Mouse (Mus musculus) cerebellum, adult 8-10 months (tissue): ENCODE measurements around the gene Mrps27.
"Not testable (repeated sequence)": the region's sequence is repeated elsewhere in the genome, so short reads cannot be mapped to it uniquely, and the experiment has no call there.

Source experiments
- DNase-seq: peaks from one replicate; pipeline ENCODE4 v3.0.0; 2022

Gene Mrps27

GRCm38 (mm10) chr13:99344599-99345575 lies at the start of gene Mrps27, which contains the start of gene Ptcd2:
Gene Mrps27 (plus strand): TSS chr13:99344786.
Gene Ptcd2 (minus strand): TSS chr13:99344705.
- DNase-seq, result peak; percentile 98

GRCm38 (mm10) chr13:99299921-99300320 lies 44.7 kb upstream of the Mrps27 start:
- no peak for DNase-seq

GRCm38 (mm10) chr13:99303846-99304245 lies 40.7 kb upstream of the Mrps27 start:
- no peak for DNase-seq

GRCm38 (mm10) chr13:99304365-99304764 lies 40.2 kb upstream of the Mrps27 start:
- DNase-seq, result no peak

- DNase-seq, result no peak
Observed at GRCm38 (mm10) chr13:99305186-99305585, 39.4 kb upstream of the Mrps27 start.

- DNase-seq, result no peak
Observed at GRCm38 (mm10) chr13:99306164-99306563, 38.4 kb upstream of the Mrps27 start.

GRCm38 (mm10) chr13:99307930-99308359 lies 36.6 kb upstream of the Mrps27 start:
- no peak for DNase-seq

- no peak for DNase-seq
Observed at GRCm38 (mm10) chr13:99308393-99308792, 36.2 kb upstream of the Mrps27 start.

- DNase-seq, result no peak
Observed at GRCm38 (mm10) chr13:99314098-99314497, 30.5 kb upstream of the Mrps27 start.

GRCm38 (mm10) chr13:99314657-99315181 lies 29.9 kb upstream of the Mrps27 start:
- no peak for DNase-seq

GRCm38 (mm10) chr13:99316366-99316765 lies 28.2 kb upstream of the Mrps27 start:
- DNase-seq, result no peak

- DNase-seq, result peak; percentile 21
Observed at GRCm38 (mm10) chr13:99317058-99317457, 27.5 kb upstream of the Mrps27 start.

- DNase-seq, result no peak
Observed at GRCm38 (mm10) chr13:99320453-99320852, 24.1 kb upstream of the Mrps27 start.

GRCm38 (mm10) chr13:99322915-99323314 lies 21.7 kb upstream of the Mrps27 start:
- DNase-seq, result not testable (repeated sequence)

- DNase-seq, result no peak
Observed at GRCm38 (mm10) chr13:99323632-99324336, 20.8 kb upstream of the Mrps27 start.

- not testable (repeated sequence) for DNase-seq
Observed at GRCm38 (mm10) chr13:99324337-99324685, 20.3 kb upstream of the Mrps27 start.

GRCm38 (mm10) chr13:99331255-99331654 lies 13.3 kb upstream of the Mrps27 start:
- DNase-seq, result no peak

- DNase-seq, result no peak
Observed at GRCm38 (mm10) chr13:99337510-99337909, 7.1 kb upstream of the Mrps27 start.

- DNase-seq, result no peak
Observed at GRCm38 (mm10) chr13:99341504-99341903, 3.1 kb upstream of the Mrps27 start.

GRCm38 (mm10) chr13:99343876-99344598 lies 549 bp upstream of the Mrps27 start:
- DNase-seq, result no peak

GRCm38 (mm10) chr13:99350009-99350408 lies 5.4 kb downstream of the Mrps27 start:
- no peak for DNase-seq

GRCm38 (mm10) chr13:99351186-99351585 lies 6.6 kb downstream of the Mrps27 start:
- no peak for DNase-seq

GRCm38 (mm10) chr13:99351596-99351995 lies 7.0 kb downstream of the Mrps27 start:
- no peak for DNase-seq
